Mouse (Mus musculus) gastrocnemius, postnatal 4 days (tissue): ENCODE results near the gene 1700020D05Rik. TPM values are rescaled to one million over a fixed set of nuclear protein-coding genes. Genes with fewer than 3 reads are reported as not detected.

Experiments used
- DNase-seq, 2 experiments: peaks; one replicate each; pipeline ENCODE4 v3.0.0; 2021 to 2022; ENCODE audit warnings: low spot score in 2 of 2, mixed read lengths in 2 of 2
- total RNA-seq, 2 experiments: library from RNA; stranded (reverse); gene quantifications; 2 replicates each; pipeline ENCODE4 v1.2.3; 2021

Gene 1700020D05Rik
- total RNA-seq, 2 experiments from 2014 or later, result 1.3 to 1.8 TPM

DNA sequence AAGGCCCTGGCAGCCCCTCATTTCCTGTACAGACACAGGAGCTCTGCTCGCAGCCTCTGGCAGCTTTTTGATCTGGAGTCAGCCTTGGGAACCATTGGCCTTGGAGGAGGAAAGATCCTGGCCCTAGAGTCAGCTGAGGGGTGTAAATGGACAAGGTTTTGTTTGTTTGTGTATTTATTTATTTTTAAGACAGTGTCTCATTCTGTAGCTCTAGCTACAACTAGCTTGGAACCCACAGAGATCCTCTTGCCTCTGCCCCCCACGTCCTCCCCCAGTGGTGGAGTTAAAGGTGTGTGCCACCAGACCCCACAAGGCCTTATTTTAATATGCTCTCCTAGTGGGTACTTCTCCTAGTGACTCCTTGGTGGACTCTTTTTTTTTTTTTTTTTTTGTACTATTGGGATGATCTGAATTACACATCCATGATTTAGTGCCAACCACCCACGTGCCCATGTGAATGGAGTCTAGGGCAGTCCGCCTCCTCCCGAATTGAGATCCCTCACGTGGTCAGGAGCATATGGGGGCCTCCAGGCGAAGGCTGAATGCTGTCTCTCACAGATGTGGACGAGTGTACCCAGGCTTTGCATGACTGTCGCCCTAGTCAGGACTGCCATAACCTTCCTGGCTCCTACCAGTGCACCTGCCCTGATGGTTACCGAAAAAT, 26.5 kb downstream of the 1700020D05Rik start:
- DNase-seq, result no peak

DNA sequence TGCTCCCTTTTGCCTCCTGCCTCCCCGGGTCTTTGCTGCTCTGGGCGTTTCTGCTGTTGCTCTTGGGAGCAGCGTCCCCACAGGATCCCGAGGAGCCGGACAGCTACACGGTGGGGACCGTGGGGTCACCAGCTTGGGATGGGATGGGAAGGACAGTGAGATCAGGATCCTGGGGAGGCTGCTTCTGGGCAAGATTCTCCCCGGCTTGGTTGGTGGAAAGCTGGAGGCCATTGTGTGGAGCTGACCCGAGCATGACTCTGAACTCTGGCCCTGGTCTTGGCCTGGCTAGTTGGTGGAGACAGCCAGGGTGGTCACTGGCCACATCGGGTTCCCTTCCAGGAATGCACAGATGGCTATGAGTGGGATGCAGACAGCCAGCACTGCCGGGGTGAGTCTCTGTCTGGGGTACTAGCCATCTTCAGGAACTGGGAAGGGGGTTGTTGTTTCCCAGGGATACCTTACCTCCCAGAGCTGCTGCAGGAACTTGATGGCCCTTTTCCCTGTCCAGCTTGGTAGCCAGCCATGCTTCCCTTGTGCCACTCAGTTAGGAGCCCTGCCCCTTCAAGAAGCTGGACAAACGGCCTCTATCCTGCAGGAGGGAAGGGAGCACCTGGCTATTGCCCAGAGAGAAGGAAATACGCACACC, 28.4 kb downstream of the 1700020D05Rik start:
- no peak for DNase-seq

- DNase-seq, result peak; percentile 70 to 74
These were observed 29.1 kb downstream of the 1700020D05Rik start for GRCm38 (mm10) chr19:5474281-5475068.

- DNase-seq, result peak; percentile 67 to 76
These were observed 29.9 kb downstream of the 1700020D05Rik start, which contains the start of gene Efemp2 for GRCm38 (mm10) chr19:5473720-5474119. Gene Efemp2, plus strand, starts transcription at chr19:5473954.

- no peak for DNase-seq
These were observed 30.7 kb downstream of the 1700020D05Rik start for GRCm38 (mm10) chr19:5472857-5473256.

GRCm38 (mm10) chr19:5471846-5472245, 31.7 kb downstream of the 1700020D05Rik start:
- no peak for DNase-seq

DNA sequence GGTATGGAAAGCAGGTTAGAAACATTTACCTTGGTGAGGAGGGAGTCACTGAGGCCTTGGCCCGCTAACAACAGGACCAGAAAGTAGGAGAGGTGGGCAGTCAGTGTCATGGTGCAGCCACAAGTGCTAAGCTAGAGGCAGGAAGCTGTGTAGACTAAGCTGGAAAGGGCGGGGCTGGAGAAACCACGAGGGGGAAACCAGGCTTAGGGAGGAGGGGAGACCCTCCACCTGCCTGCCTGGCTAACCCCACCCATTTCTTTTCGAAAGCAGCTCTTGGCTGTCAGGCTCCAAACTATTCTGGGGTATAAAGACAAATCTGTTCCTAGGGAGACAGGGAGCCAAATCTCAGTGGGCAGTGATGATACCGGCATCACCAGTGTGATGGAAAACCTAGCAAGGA, 35.2 kb downstream of the 1700020D05Rik start, which contains the start of gene Ctsw:
Gene Ctsw (minus strand): TSS at position 134 of the 400 bp plus-strand sequence.
- no peak for DNase-seq

- no peak for DNase-seq
These were observed 36.6 kb downstream of the 1700020D05Rik start for GRCm38 (mm10) chr19:5466916-5467500.

- DNase-seq, result no peak
These were observed 38.5 kb downstream of the 1700020D05Rik start for GRCm38 (mm10) chr19:5465037-5465436.

- DNase-seq, result peak in 1 of 2 experiments; percentile 51
These were observed 39.6 kb downstream of the 1700020D05Rik start for GRCm38 (mm10) chr19:5463791-5464562.

DNA sequence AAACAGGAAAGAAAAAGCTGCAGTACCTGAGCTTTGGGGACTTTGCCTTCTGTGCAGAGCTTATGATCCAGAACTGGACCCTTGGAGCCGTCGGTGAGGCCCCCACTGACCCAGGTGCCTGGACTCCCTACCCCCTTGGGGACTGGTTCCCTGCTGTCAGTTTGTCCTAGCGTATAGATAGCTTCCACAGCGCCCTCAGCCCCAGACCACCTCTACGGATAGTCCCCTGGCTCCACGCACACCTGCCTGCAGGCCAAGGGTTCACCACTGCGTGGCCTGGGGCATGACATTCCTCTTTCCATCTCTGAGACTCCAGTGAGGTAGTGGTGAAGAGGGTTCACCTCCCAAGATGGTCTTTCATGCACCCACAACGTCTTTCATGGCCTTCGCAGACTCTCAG, 40.4 kb downstream of the 1700020D05Rik start:
- peak in 1 of 2 experiments; percentile 10 for DNase-seq

DNA sequence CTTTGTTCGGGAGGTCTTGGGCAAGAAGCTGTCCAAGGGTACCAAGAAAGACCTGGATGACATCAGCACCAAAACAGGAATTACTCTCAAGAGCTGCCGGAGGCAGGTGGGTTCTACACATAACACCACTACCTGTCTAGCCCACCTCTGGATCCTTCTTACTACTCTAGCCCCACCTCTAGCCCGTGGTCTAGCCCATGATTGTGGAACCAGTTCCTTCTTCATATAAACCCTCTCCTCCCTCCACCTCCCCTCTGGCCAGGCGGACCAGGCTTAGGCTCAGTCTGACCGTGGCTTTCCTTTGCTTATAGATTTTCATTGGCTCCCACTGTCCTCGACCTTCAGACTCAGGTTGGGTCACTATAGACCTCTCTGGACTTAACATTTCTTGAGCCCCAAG, 42.2 kb downstream of the 1700020D05Rik start:
- DNase-seq, result no peak

- DNase-seq, result peak; percentile 73 to 90
These were observed 43.1 kb downstream of the 1700020D05Rik start, which contains the start of gene Fibp for GRCm38 (mm10) chr19:5460465-5460911. Gene Fibp, plus strand, starts transcription at chr19:5460615.

DNA sequence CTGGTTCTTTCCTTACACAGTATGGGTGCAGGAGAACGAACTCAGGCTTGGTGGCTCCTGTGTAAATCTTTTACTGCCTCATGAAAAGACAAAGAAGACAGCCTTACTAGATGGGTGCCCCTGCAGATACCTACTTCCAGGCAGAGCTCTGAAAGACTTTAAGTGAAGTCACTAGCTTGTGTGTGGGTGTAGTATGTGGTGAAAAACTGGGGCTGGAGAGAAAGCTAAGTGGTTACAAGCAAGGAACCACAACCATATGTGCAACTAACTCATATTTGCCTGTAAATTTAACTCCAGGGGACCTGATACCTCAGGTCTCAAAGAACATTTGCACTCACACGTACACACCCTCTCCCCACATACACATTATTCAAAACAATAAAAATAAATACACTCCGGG, 43.7 kb downstream of the 1700020D05Rik start:
- DNase-seq, result no peak

DNA sequence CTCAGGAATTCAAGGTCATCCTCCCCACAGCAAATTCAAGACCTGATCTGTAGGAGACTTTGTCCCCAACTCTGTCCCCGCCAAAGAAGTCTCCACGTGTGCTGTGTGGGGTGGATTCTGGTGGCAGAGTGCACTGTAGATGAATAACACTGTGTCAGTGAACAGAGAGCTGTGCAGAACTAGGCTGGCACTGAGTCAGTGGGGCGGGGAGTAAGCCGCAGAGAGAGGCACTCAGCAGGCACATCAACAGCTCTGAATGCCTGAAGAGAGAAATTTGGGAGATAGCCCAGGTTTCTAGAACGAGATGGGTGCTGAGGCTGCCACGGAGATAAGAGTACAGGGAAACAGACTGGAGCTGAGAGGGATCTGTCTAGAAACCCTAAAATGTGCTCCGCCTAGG, 44.6 kb downstream of the 1700020D05Rik start:
- no peak for DNase-seq

GRCm38 (mm10) chr19:5457746-5458442, 45.7 kb downstream of the 1700020D05Rik start, which contains the start of gene Ccdc85b:
Gene Ccdc85b, minus strand, starts transcription at chr19:5457894.
- no peak for DNase-seq

DNA sequence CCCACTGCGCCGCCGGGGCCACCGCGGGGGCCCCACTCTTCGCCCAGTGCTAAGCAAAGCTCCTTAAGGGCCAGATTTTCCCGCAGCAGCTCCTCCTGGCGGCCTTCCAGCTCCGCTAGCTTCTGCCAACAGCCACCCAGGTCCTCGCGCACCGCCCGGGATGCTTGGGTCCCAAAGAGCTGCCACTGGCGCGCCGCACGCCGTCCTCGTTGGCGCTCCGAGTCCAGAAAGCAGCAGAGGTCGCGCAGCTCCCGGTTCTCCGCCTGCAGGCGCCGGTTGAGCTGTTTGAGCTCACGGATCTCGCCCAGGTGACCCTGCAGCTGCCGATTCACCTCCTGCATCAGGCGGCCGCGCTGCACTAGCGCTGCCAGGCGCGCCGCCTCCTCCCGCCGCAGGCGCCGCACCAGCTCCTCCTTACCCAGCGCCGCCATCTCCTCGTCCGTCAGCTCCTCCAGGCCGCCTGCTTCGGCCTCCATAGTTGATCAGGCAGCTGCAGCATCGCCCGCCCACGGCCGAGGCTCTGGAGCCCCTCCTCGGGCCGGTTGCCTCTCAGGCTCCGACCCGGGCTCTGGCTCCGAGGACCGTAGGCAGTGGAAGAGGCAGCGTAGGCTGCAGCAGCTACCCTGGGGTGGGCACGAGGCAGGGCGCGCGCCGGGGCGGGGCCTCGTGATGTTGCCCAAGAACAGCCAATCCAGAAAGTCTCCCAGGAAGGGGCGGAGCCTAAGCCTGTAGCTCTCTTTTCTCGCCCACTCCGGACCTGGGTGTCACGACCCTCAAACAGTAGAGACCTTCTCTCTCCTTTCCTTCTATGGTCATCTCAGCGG, 46.5 kb downstream of the 1700020D05Rik start:
- DNase-seq, result peak; percentile 89 to 93

- no peak for DNase-seq
These were observed 47.2 kb downstream of the 1700020D05Rik start for GRCm38 (mm10) chr19:5456241-5456921.
